Mouse (Mus musculus): ENCODE data around the gene Prkg1.

The Prkg1 gene

DNA sequence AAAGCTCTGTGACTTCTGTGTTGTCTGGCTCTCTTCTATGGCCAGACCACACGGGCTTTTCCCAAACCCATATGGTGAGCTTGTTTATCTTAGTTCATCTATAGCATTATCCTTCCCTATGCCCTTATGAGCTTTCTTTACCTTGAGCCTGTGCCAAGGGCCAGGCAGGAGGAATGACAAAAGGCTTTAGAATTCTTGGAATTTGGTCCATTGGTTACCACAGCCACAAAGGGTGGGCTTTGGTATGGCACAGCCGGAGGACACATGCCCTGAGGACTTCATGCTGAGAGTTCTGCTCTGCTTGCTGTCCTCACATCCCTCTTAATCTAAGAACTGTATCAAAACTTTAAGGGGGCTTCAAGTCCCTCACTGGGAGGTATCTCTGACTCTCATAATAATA, 628.5 kb downstream of the Prkg1 start:
- DNase-seq, result no peak

- DNase-seq, result peak; percentile 21
Observed at GRCm38 (mm10) chr19:31132614-31133013, 632.2 kb downstream of the Prkg1 start.

DNA sequence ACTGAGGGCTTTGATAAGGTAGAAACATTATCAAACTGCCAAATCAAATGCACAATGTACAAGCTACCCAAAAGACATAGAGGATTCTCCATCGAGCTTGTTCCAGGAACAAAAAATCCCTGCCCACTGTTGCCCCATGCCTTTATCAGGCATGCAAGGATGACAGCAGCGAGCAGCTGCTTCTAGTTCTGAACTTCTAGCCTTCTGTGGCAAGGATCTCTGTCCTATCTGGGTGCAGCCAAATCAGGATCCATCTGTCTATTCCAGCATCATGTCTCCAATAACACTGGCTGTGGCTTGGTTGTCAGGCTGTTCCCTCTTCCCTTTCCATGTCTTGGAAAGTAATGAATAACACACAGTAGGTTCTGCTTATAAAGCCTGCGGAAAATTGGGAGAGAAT, 640.2 kb downstream of the Prkg1 start:
- DNase-seq, result no peak

- peak; percentile 52 for DNase-seq
Observed at GRCm38 (mm10) chr19:31114690-31115089, 650.1 kb downstream of the Prkg1 start.

GRCm38 (mm10) chr19:31106835-31107554, 657.8 kb downstream of the Prkg1 start:
- no peak for DNase-seq

DNA sequence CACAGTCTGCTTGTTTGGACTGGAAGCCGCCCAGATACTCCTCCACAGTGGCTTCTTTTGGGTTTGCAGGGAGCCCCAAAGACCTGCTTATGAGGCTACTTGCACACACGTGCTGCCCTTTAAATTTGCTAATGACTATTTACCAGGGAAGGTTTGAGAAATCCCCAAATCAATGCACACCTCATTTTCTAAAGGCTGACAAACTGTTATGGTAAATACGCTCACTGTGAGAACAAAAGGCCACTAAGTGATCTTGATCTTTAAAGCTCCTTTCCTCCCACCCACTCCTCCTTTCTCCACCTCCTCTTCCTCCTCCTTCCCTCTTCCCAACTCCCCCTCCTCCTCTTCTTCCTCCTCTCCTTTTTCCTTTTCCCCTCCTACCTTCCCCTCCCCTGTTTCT, 658.8 kb downstream of the Prkg1 start:
- no peak for DNase-seq

- no peak for DNase-seq
Observed at GRCm38 (mm10) chr19:31104764-31105163, 660.1 kb downstream of the Prkg1 start.

DNA sequence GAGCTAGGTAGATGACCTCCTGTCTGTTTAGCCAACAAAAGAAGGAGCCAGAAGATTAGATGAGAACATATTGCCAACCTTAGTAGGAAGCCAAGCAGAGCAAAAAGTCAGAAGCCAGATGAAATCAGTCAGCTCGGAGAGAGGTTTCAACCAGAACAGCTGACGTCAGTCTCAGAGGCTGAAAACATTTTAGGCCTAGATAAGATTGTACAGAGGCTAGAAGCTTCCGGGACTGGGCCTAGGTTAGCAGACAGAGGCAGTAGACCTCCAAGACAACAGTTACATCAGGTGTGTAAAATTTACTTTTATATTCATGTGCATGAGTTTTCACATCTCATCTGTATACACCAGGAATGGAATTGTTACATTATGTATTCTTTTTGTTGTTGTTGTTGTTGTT, 665.5 kb downstream of the Prkg1 start:
- peak; percentile 10 for DNase-seq

- no peak for DNase-seq
Observed at GRCm38 (mm10) chr19:31097857-31098256, 667.0 kb downstream of the Prkg1 start.

GRCm38 (mm10) chr19:31083761-31084160, 681.1 kb downstream of the Prkg1 start:
- no peak for DNase-seq

- DNase-seq, result peak; percentile 100
Observed at GRCm38 (mm10) chr19:31082662-31083429, 682.0 kb downstream of the Prkg1 start, which contains the start of gene Cstf2t. Gene Cstf2t, plus strand, starts transcription at chr19:31082837.

- DNase-seq, result no peak
Observed at GRCm38 (mm10) chr19:31082226-31082625, 682.6 kb downstream of the Prkg1 start.

- no peak for DNase-seq
Observed at GRCm38 (mm10) chr19:31078241-31078640, 686.6 kb downstream of the Prkg1 start.

- DNase-seq, result no peak
Observed at GRCm38 (mm10) chr19:31076106-31076505, 688.7 kb downstream of the Prkg1 start.

DNA sequence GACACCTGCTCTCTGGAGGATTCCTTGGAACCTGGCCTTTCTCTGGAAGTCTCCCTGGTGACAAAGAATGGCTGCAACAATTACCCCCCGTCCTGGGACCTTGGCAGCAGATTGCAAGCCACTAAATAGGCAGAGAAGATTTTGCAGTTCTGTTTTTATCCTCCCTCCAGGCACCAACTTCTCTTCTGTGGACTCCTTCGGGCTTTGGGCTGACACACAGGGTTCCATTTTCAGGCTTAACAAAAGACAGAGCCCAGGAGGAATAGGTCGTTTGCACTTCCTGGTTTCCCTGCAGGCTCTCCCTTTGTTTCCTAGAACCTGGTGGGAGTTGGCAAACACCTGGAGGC, 690.1 kb downstream of the Prkg1 start:
- DNase-seq, result no peak

DNA sequence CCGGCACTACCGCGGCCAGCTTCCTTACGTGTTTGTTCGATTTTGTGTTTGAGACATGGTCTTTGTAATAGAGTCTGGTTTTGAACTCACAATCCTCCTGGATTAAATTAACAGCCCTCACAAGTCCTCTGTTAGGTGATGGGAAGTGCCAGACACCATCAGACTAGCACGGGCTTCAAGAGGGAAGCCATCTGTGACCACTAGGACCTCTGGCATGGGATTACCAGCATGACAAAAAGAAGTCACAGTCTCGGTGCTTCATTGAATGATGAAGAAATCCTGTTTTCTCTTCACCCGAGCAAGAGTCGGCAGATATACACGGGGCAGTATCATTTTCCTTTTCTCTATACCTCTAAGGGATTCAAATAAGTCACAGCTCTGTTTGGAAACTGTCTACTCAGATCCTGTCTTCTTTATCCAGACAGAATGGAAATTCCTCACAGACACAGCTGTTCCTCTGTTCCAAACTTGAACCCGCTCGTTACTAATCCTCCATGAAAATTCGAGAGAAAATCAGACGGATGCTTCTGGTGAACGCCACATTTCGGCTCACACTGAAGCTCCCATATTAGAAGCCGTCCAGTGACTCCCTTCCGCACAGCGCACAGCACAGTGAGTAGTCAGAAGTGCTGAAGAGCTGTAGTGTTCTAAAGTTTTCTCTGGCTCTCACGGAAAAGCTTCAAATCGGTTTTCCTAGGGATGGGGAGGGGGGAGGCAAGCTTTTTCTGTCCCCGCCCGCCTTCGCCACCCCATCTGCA, 690.7 kb downstream of the Prkg1 start:
- DNase-seq, result no peak

DNA sequence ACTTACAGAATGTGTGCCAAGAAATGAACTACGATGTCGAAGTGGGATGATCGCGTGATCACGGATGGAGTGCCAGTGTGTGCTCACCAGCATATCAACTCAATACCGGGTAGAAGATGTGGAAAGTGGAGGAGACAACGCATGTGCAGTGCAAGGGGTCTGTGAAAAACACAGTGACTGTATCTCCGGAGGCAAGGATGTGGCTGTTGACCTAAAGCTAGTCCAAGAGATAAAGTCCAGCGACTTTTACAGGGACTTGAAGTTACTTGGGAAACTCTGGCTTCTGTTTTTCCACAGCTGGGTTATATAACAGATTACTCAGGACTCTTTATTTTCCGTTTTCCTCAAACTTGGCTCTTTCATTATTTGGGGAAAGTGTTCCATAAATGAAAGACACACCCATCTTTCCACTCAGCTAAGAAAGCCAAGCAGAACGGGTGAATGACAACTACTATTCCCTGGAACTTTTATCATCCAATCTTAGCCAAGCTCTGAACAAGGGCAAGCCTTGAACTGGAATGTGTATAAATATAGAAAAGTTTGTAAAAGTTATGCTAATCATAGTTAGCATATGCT, 699.5 kb downstream of the Prkg1 start:
- DNase-seq, result no peak

GRCm38 (mm10) chr19:31064740-31065139, 700.1 kb downstream of the Prkg1 start:
- DNase-seq, result no peak

- DNase-seq, result peak; percentile 14
Observed at GRCm38 (mm10) chr19:31046601-31047000, 718.2 kb downstream of the Prkg1 start.

- DNase-seq, result no peak
Observed at GRCm38 (mm10) chr19:31040948-31041847, 723.6 kb downstream of the Prkg1 start.

GRCm38 (mm10) chr19:31038951-31039350, 725.9 kb downstream of the Prkg1 start:
- no peak for DNase-seq

DNA sequence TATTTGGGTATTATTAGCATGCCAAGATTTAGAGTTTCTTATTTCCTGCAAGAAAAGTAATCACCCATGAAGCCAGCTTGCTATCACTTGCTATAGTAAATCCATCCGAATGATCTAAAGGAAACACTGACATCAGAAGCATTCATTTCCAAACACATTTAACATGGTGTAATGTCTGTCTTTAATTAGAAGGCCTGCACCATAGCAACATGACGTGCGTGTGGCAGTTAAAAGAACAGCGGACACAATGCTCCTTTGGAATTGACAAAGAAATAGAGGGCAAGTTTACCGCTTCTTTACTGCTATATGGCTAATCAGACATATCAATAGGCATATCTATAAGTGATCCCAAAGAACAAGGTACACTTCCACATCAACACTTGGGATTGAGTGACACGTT, 733.2 kb downstream of the Prkg1 start:
- no peak for DNase-seq
